Mouse (Mus musculus) CH12.LX (cell line): ENCODE results near the gene Pithd1. TPM values are rescaled to one million over a fixed set of nuclear protein-coding genes. Genes with fewer than 3 reads are reported as not detected.
A peak's percentile ranks its signal among the peaks of the same experiment; 100 is the strongest.

Source experiments
- DNase-seq: peaks from one replicate; pipeline ENCODE4 v3.0.0-alpha.2; 2013; ENCODE audit errors: extremely low read depth
- H3K27ac ChIP-seq: 2 replicates; pipeline ENCODE4 v1.5.1; 2012; ENCODE audit warnings: low read depth, mild to moderate bottlenecking, control low read depth, moderate library complexity; ENCODE audit not compliant: insufficient read depth
- H3K27me3 ChIP-seq: replicated peaks from 2 replicates; pipeline ENCODE3; 2012; ENCODE audit warnings: inconsistent platforms
- H3K36me3 ChIP-seq, 2 experiments: replicated peaks in 1 of 2; 2 replicates each; pipeline versions ENCODE3 to v1.6.1; 2012; ENCODE audit warnings: inconsistent platforms in 1 of 2, low read length in 1 of 2, mild to moderate bottlenecking in 1 of 2, mixed read lengths in 1 of 2, moderate library complexity in 1 of 2; ENCODE audit not compliant: control insufficient read depth in 1 of 2, insufficient read depth in 1 of 2
- H3K4me1 ChIP-seq, 2 experiments: 2 replicates each; pipeline ENCODE4 v1.6.1; 2012; ENCODE audit warnings: inconsistent platforms in 1 of 2, moderate library complexity in 1 of 2; ENCODE audit not compliant: insufficient read depth in 2 of 2, control insufficient read depth in 1 of 2
- H3K4me2 ChIP-seq: 2 replicates; pipeline ENCODE4 v1.6.1; 2012; ENCODE audit warnings: low read depth, mild to moderate bottlenecking, control low read depth; ENCODE audit not compliant: poor library complexity, insufficient read depth, severe bottlenecking
- H3K4me3 ChIP-seq, 3 experiments: fragments of 150-350 bp in 1 of 3; sonication (generic) in 1 of 3; replicated peaks in 1 of 3; 2 replicates each; pipeline versions ENCODE3 to v1.5.1; 2011 to 2012; ENCODE audit warnings: low read depth in 2 of 3, low read length in 2 of 3, mild to moderate bottlenecking in 2 of 3, moderate library complexity in 2 of 3, control low read depth in 1 of 3, improper control_type of control experiment in 1 of 3, inconsistent platforms in 1 of 3, mixed read lengths in 1 of 3; ENCODE audit not compliant: poor library complexity in 1 of 3
- H3K79me2 ChIP-seq: replicated peaks from 2 replicates; pipeline ENCODE4 v1.6.1; 2012; ENCODE audit warnings: mild to moderate bottlenecking, moderate library complexity; ENCODE audit not compliant: control insufficient read depth, poor library complexity, insufficient read depth, severe bottlenecking; ENCODE audit errors: extremely low read depth
- H3K9ac ChIP-seq: 2 replicates; pipeline ENCODE4 v1.6.1; 2012; ENCODE audit warnings: low read depth, mild to moderate bottlenecking, control low read depth, moderate library complexity; ENCODE audit not compliant: insufficient read depth
- H3K9me3 ChIP-seq: replicated peaks from 2 replicates; pipeline ENCODE3; 2012; ENCODE audit warnings: low read length, inconsistent platforms, mixed read lengths
- BHLHE40 ChIP-seq: IDR thresholded peaks from 2 replicates; pipeline ENCODE4 v1.6.1; 2011; ENCODE audit warnings: mild to moderate bottlenecking, low read depth, low read length, improper control_type of control experiment
- CHD2 ChIP-seq: IDR thresholded peaks from 2 replicates; pipeline ENCODE4 v1.6.1; 2011; ENCODE audit warnings: low read length, improper control_type of control experiment
- E2F4 ChIP-seq: IDR thresholded peaks from 2 replicates; pipeline ENCODE4 v1.6.1; 2011; ENCODE audit warnings: low read depth, low read length, improper control_type of control experiment; ENCODE audit not compliant: insufficient replicate concordance
- GABPA ChIP-seq: IDR thresholded peaks from 2 replicates; pipeline ENCODE4 v1.6.1; 2012; ENCODE audit warnings: low read depth, low read length, improper control_type of control experiment, inconsistent platforms; ENCODE audit not compliant: insufficient replicate concordance
- JUN ChIP-seq: IDR thresholded peaks from 2 replicates; pipeline ENCODE4 v1.6.1; 2011; ENCODE audit warnings: low read depth, mild to moderate bottlenecking, low read length, improper control_type of control experiment, moderate library complexity; ENCODE audit not compliant: insufficient read depth
- MAFK ChIP-seq: IDR thresholded peaks from 2 replicates; pipeline ENCODE4 v1.6.1; 2011; ENCODE audit warnings: low read length, improper control_type of control experiment; ENCODE audit not compliant: insufficient replicate concordance
- MEF2A ChIP-seq: IDR thresholded peaks from 2 replicates; pipeline ENCODE4 v1.6.1; 2014; ENCODE audit warnings: low read depth, mild to moderate bottlenecking, inconsistent platforms, low read length, improper control_type of control experiment, borderline replicate concordance
- MYC ChIP-seq: IDR thresholded peaks from 2 replicates; pipeline ENCODE4 v1.6.1; 2011; ENCODE audit warnings: low read depth, mild to moderate bottlenecking, improper control_type of control experiment, low read length
- NELFE ChIP-seq: IDR thresholded peaks from 2 replicates; pipeline ENCODE4 v1.6.1; 2011; ENCODE audit warnings: low read depth, low read length, improper control_type of control experiment
- RAD21 ChIP-seq: IDR thresholded peaks from 2 replicates; pipeline ENCODE4 v1.6.1; 2011; ENCODE audit warnings: low read depth, mild to moderate bottlenecking, low read length, improper control_type of control experiment, moderate library complexity
- RCOR1 ChIP-seq: conservative IDR thresholded peaks from 2 replicates; pipeline ENCODE4 v1.6.1; 2012; ENCODE audit warnings: low read depth, mild to moderate bottlenecking, inconsistent platforms, low read length, improper control_type of control experiment
- TBP ChIP-seq: conservative IDR thresholded peaks from 2 replicates; pipeline ENCODE4 v1.6.1; 2011; ENCODE audit warnings: low read depth, low read length, improper control_type of control experiment
- TCF12 ChIP-seq: IDR thresholded peaks from 2 replicates; pipeline ENCODE4 v1.6.1; 2014; ENCODE audit warnings: low read depth, mild to moderate bottlenecking, inconsistent platforms, low read length, improper control_type of control experiment
- ZMIZ1 ChIP-seq: IDR thresholded peaks from 2 replicates; pipeline ENCODE4 v1.6.1; 2012; ENCODE audit warnings: low read depth, mild to moderate bottlenecking, inconsistent platforms, low read length, improper control_type of control experiment
- ZNF384 ChIP-seq: IDR thresholded peaks from 2 replicates; pipeline ENCODE4 v1.6.1; 2012; ENCODE audit warnings: low read depth, low read length, improper control_type of control experiment, inconsistent platforms
- dilution Hi-C: fragments of 300-500 bp; cut with MboI; formaldehyde crosslinking; loops from 2 replicates; pipeline ENCODE4 v1.14.3; 2020; ENCODE audit warnings: low sequenced_read_pairs; ENCODE audit not compliant: extremely low pct_unique_long_range_greater_than_20kb, extremely low pct_ligation_motif_present
- in situ Hi-C: fragments of 300-500 bp; cut with MboI; formaldehyde crosslinking; loops from 3 replicates; pipeline ENCODE4 v1.14.3; 2019; ENCODE audit warnings: low sequenced_read_pairs, low pct_ligation_motif_present, low pct_unique_long_range_greater_than_20kb, mixed read lengths
- polyA plus RNA-seq: library from polyadenylated mRNA; unstranded; fragments of >175 nt; gene quantifications from 2 replicates; pipeline ENCODE4 v1.2.1, GENCODE M21; 2012; ENCODE audit warnings: low read depth; ENCODE audit not compliant: insufficient read length
- total RNA-seq, 2 experiments: library from RNA; depleted of rRNA; stranded (reverse); fragments of 300-350 nt in 1 of 2; fragments of >200 nt in 1 of 2; gene quantifications; 2 replicates each; pipeline ENCODE4 v1.2.3; 2012 to 2014

The Pithd1 gene
- total and polyA plus RNA-seq, 3 experiments, result 53.2 to 87.5 (median 53.2) TPM

- peaks cover 3 to 34% of the 10 kb centered on the region in 2 experiments; a peak in 3 of 4 replicates for H3K4me1 ChIP-seq
- dilution Hi-C loops, result no loop called here
Observed at GRCm38 (mm10) chr4:135945706-135946105, 41.4 kb downstream of the Pithd1 start.

GRCm38 (mm10) chr4:135943389-135943788 is 43.7 kb downstream of the Pithd1 start:
- DNase-seq, result no peak
- Histone ChIP-seq H3K4me3 (no peak overlapping the region), H3K4me2 (no peak overlapping the region), H3K36me3 (peaks cover 25 to 44% of the 10 kb centered on the region in 2 experiments), H3K4me1 (peaks cover 3 to 30% of the 10 kb centered on the region in 2 experiments; a peak in 3 of 4 replicates), H3K79me2 (no peaks in the 10 kb centered on the region), H3K9me3 (no peaks in the 10 kb centered on the region), H3K27ac (no peak overlapping the region), H3K27me3 (no peaks in the 10 kb centered on the region), H3K9ac (no peak overlapping the region)
- in situ Hi-C loops, result loop anchor here (10.0 kb wide), 1 partner anchor 59 kb away; no protein-coding TSS in a partner anchor
- TF ChIP-seq RAD21 (no peak), TCF12 (no peak), E2F4 (no peak), MAFK (no peak), GABPA (no peak), NELFE (no peak)
- dilution Hi-C loops, result no loop called here

More at GRCm38 (mm10) chr4:135945706-135946105, 41.4 kb downstream of the Pithd1 start:
- H3K4me2 ChIP-seq, result peak overlapping the region; percentile 44
- H3K27ac ChIP-seq, result no peak overlapping the region
- TF ChIP-seq CHD2 (no peak), NELFE (no peak), RAD21 (no peak), ZNF384 (no peak), ZMIZ1 (no peak), GABPA (no peak), BHLHE40 (no peak), MYC (no peak)
- peak overlapping the region; percentile 34; the same call in 1 of the 2 replicates for H3K9ac ChIP-seq
- H3K27me3 ChIP-seq, result no peaks in the 10 kb centered on the region
- peaks cover 5 to 40% of the 10 kb centered on the region in 2 experiments for H3K36me3 ChIP-seq
- in situ Hi-C loops, result loop anchor here (10.0 kb wide), 1 partner anchor 61 kb away; no protein-coding TSS in a partner anchor
- no peaks in the 10 kb centered on the region for H3K79me2 ChIP-seq
- H3K9me3 ChIP-seq, result no peaks in the 10 kb centered on the region
- no peak for DNase-seq
- H3K4me3 ChIP-seq, result no peak overlapping the region

- H3K9ac ChIP-seq, result no peak overlapping the region
- TF ChIP-seq JUN (peak; percentile 61), ZNF384 (no peak), MEF2A (peak; percentile 70; the same call in 1 of the 2 replicates), TBP (no peak), RCOR1 (no peak)
- H3K27ac ChIP-seq, result no peak overlapping the region
- H3K4me1 ChIP-seq, result peaks cover 3 to 20% of the 10 kb centered on the region in 2 experiments; a peak in 3 of 4 replicates
- dilution Hi-C loops, result no loop called here
- no peak for DNase-seq
- H3K9me3 ChIP-seq, result no peaks in the 10 kb centered on the region
- in situ Hi-C loops, result loop anchor here (10.0 kb wide), 1 partner anchor 57 kb away; no protein-coding TSS in a partner anchor
- no peaks in the 10 kb centered on the region for H3K79me2 ChIP-seq
- peaks cover 27 to 50% of the 10 kb centered on the region in 2 experiments for H3K36me3 ChIP-seq
- no peak overlapping the region for H3K4me3 ChIP-seq
- no peak overlapping the region for H3K4me2 ChIP-seq
- H3K27me3 ChIP-seq, result no peaks in the 10 kb centered on the region
Observed at GRCm38 (mm10) chr4:135942193-135942592, 44.9 kb downstream of the Pithd1 start.
